Mouse (Mus musculus) cerebellum, adult 2 months (tissue): ENCODE results near the gene Bri3. TPM values are rescaled to one million over a fixed set of nuclear protein-coding genes. Genes with fewer than 3 reads are reported as not detected.
A peak's percentile ranks its signal among the peaks of the same experiment; 100 is the strongest.

Source experiments
- DNase-seq, 2 experiments: peaks; one replicate each; pipeline ENCODE4 v3.0.0; 2021
- H3K27ac ChIP-seq: fragments of 200-500 bp; 2 replicates; pipeline ENCODE4 v1.5.1; 2012; ENCODE audit warnings: low read length, control low read depth, inconsistent platforms; ENCODE audit not compliant: insufficient read depth
- H3K27me3 ChIP-seq: fragments of 200-500 bp; 2 replicates; pipeline ENCODE4 v1.6.1; 2012; ENCODE audit warnings: inconsistent platforms, mild to moderate bottlenecking, low read length, moderate library complexity; ENCODE audit not compliant: control insufficient read depth, insufficient read depth
- H3K4me1 ChIP-seq: fragments of 200-500 bp; 2 replicates; pipeline ENCODE4 v1.6.1; 2011; ENCODE audit warnings: low read length; ENCODE audit not compliant: control insufficient read depth, insufficient read depth
- H3K4me3 ChIP-seq: fragments of 200-500 bp; replicated peaks from 2 replicates; pipeline ENCODE3; 2011; ENCODE audit warnings: mild to moderate bottlenecking, low read depth, low read length, control low read depth; ENCODE audit not compliant: insufficient read depth
- CTCF ChIP-seq: fragments of 200-500 bp; IDR thresholded peaks from 2 replicates; pipeline ENCODE4 v1.5.1; 2011; ENCODE audit warnings: low read depth, mild to moderate bottlenecking, control low read depth, low read length, moderate library complexity, borderline replicate concordance; ENCODE audit not compliant: insufficient read depth
- POLR2A ChIP-seq: fragments of 200-500 bp; IDR thresholded peaks from 2 replicates; pipeline ENCODE4 v1.6.1; 2011; ENCODE audit warnings: low read length, control low read depth, borderline replicate concordance; ENCODE audit not compliant: insufficient read depth
- WGBS: fragments of 180-500 bp; shearing (Covaris S2); methylation state at CpG from one replicate; pipeline ENCODE4 v1.1.7; 2018; 5-methylcytosine and 5-hydroxymethylcytosine counted together
- polyA plus RNA-seq: library from polyadenylated mRNA; depleted of rRNA; stranded (reverse); fragments of >200 nt; gene quantifications from 2 replicates; pipeline ENCODE4 v1.2.3, GENCODE M21; 2012

Gene Bri3
- polyA plus RNA-seq, 1 experiment: 72.5 TPM

DNA sequence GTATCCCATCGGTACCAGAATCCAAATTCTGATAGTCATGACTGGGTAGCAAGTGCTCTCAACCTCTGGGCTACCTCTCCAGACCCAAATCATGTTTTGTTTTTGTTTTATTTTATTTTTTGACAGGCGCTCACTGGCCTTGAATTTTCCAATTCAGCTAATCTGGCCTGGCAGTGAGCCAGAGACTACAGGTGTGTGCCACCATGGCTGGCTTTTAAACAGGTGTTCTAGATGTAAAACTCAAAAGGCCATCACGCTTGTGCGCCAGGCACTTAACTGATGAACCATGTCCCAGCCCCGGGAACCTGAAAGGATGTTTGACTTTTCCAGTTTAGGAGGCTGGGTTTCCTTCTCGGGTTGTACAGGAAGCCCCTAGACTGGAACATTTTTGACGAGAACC, 2.4 kb downstream of the Bri3 start:
- no peaks in the 10 kb centered on the region for H3K27me3 ChIP-seq

DNA sequence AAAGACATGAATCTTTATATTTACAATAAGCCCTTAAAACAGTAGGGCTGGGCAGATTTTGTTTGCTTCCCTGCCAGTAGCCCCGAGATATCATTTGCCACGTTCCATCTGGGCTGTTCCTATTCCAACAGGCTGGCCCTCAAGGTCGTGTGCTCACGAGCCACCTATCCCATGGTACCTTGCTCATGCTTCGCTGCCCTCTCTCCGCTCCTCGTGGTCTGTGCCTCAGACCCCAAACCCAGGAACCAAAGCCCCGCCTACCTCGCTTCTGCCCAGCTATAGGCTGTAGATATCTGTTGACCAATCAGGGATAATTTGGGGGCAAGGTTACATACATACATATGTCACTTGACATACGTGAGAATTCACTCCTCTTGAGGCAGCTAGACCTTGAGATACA, 3.1 kb downstream of the Bri3 start:
- no peak for TF ChIP-seq CTCF
- TF ChIP-seq POLR2A: no peak
- Histone ChIP-seq H3K4me1 (no peaks in the 10 kb centered on the region), H3K27ac (no peak overlapping the region), H3K27me3 (no peaks in the 10 kb centered on the region), H3K4me3 (no peak overlapping the region)
- no peak for DNase-seq
- WGBS: 62% methylated on average over 10 of the region's 10 CpGs

More for the DNA sequence above, 2.4 kb downstream of the Bri3 start:
- no peak for DNase-seq
- H3K4me3 ChIP-seq: no peak overlapping the region
- no peaks in the 10 kb centered on the region for H3K4me1 ChIP-seq
- no peak overlapping the region for H3K27ac ChIP-seq
- 77% methylated on average over 7 of the region's 7 CpGs for WGBS
- TF ChIP-seq POLR2A (no peak), CTCF (no peak)

GRCm38 (mm10) chr5:144247906-144248585, 3.8 kb downstream of the Bri3 start:
- no peak for DNase-seq
- no peaks in the 10 kb centered on the region for H3K4me1 ChIP-seq
- 64% methylated on average over 10 of the region's 10 CpGs for WGBS
- no peak overlapping the region for H3K27ac ChIP-seq
- no peak overlapping the region for H3K4me3 ChIP-seq
- H3K27me3 ChIP-seq: no peaks in the 10 kb centered on the region
- TF ChIP-seq CTCF (no peak), POLR2A (no peak)

GRCm38 (mm10) chr5:144249871-144250270, 5.6 kb downstream of the Bri3 start:
- H3K27me3 ChIP-seq: no peaks in the 10 kb centered on the region
- H3K4me3 ChIP-seq: no peak overlapping the region
- TF ChIP-seq CTCF: peak; percentile 19; the same call in 1 of the 2 replicates
- TF ChIP-seq POLR2A: no peak
- no peak overlapping the region for H3K27ac ChIP-seq
- no peaks in the 10 kb centered on the region for H3K4me1 ChIP-seq
- WGBS: 80% methylated on average over 3 of the region's 3 CpGs
- DNase-seq: no peak

GRCm38 (mm10) chr5:144251876-144252577, 7.8 kb downstream of the Bri3 start:
- no peak for TF ChIP-seq CTCF
- TF ChIP-seq POLR2A: no peak
- Histone ChIP-seq H3K27ac (no peak overlapping the region), H3K4me1 (peaks cover 6% of the 10 kb centered on the region), H3K27me3 (no peaks in the 10 kb centered on the region), H3K4me3 (no peak overlapping the region)
- WGBS: 73% methylated on average over 13 of the region's 13 CpGs
- no peak for DNase-seq

- Histone ChIP-seq H3K27me3 (no peaks in the 10 kb centered on the region), H3K27ac (no peak overlapping the region), H3K4me3 (no peak overlapping the region), H3K4me1 (peaks cover 18% of the 10 kb centered on the region)
- no peak for DNase-seq
- 70% methylated on average over 4 of the region's 4 CpGs for WGBS
- TF ChIP-seq CTCF (no peak), POLR2A (no peak)
These were observed 9.0 kb downstream of the Bri3 start for GRCm38 (mm10) chr5:144253212-144253611.

- Histone ChIP-seq H3K27ac (no peak overlapping the region), H3K4me3 (peak overlapping the region; percentile 78), H3K27me3 (no peaks in the 10 kb centered on the region), H3K4me1 (peaks cover 27% of the 10 kb centered on the region)
- WGBS: 60% methylated on average over 16 of the region's 16 CpGs
- DNase-seq: peak in 1 of 2 experiments; percentile 37
- TF ChIP-seq CTCF (no peak), POLR2A (no peak)
These were observed 10.0 kb downstream of the Bri3 start for GRCm38 (mm10) chr5:144254122-144254810.
